Mouse (Mus musculus) adipocyte (in vitro differentiated cells): ENCODE results near the gene Adprh.
"Not testable (repeated sequence)": the region's sequence is repeated elsewhere in the genome, so short reads cannot be mapped to it uniquely, and the experiment has no call there.

Experiments used
- DNase-seq: peaks from one replicate; pipeline ENCODE4 v3.0.0-alpha.2; 2016; ENCODE audit warnings: low spot score

Gene Adprh

GRCm38 (mm10) chr16:38467091-38467916 is 14.8 kb upstream of the Adprh start:
- DNase-seq, result no peak

- DNase-seq, result no peak
Measured at GRCm38 (mm10) chr16:38466089-38466488, 13.6 kb upstream of the Adprh start.

GRCm38 (mm10) chr16:38463305-38463704 is 10.8 kb upstream of the Adprh start:
- no peak for DNase-seq

- DNase-seq, result no peak
Measured at GRCm38 (mm10) chr16:38462161-38462560, 9.7 kb upstream of the Adprh start.

GRCm38 (mm10) chr16:38461749-38462148 is 9.2 kb upstream of the Adprh start:
- DNase-seq, result no peak

GRCm38 (mm10) chr16:38459990-38460389 is 7.5 kb upstream of the Adprh start:
- DNase-seq, result no peak

GRCm38 (mm10) chr16:38458600-38459280 is 6.2 kb upstream of the Adprh start:
- DNase-seq, result peak; percentile 37

GRCm38 (mm10) chr16:38456812-38457567 is 4.5 kb upstream of the Adprh start:
- no peak for DNase-seq

- no peak for DNase-seq
Measured at GRCm38 (mm10) chr16:38455511-38456418, 3.3 kb upstream of the Adprh start, which contains the start of gene Cd80. Gene Cd80, plus strand, starts transcription at chr16:38455561.

- no peak for DNase-seq
Measured at GRCm38 (mm10) chr16:38454533-38455254, 2.2 kb upstream of the Adprh start.

GRCm38 (mm10) chr16:38453952-38454351 is 1.4 kb upstream of the Adprh start:
- DNase-seq, result no peak

- no peak for DNase-seq
Measured at GRCm38 (mm10) chr16:38453203-38453553, 675 bp upstream of the Adprh start.

- peak; percentile 22 for DNase-seq
Measured at GRCm38 (mm10) chr16:38451421-38452205, 890 bp downstream of the Adprh start.

- no peak for DNase-seq
Measured at GRCm38 (mm10) chr16:38450707-38451106, 1.8 kb downstream of the Adprh start.

GRCm38 (mm10) chr16:38448458-38448857 is 4.0 kb downstream of the Adprh start:
- no peak for DNase-seq

GRCm38 (mm10) chr16:38447366-38447765 is 5.1 kb downstream of the Adprh start:
- no peak for DNase-seq

GRCm38 (mm10) chr16:38446141-38446540 is 6.4 kb downstream of the Adprh start:
- not testable (repeated sequence) for DNase-seq

- no peak for DNase-seq
Measured at GRCm38 (mm10) chr16:38445576-38445975, 6.9 kb downstream of the Adprh start.

- no peak for DNase-seq
Measured at GRCm38 (mm10) chr16:38445046-38445445, 7.5 kb downstream of the Adprh start.
